Mouse (Mus musculus) CH12F3 (cell line): ENCODE measurements around the gene Cfb.

Experiments
- in situ Hi-C: fragments of 300-500 bp; cut with MboI; formaldehyde crosslinking; loops from 2 replicates; pipeline ENCODE4 v1.14.3; 2020; ENCODE audit warnings: low sequenced_read_pairs

Cfb gene

GRCm38 (mm10) chr17:34885615-34886014, 23.3 kb upstream of the Cfb start:
- in situ Hi-C loops: no loop called here

GRCm38 (mm10) chr17:34884704-34885103, 22.4 kb upstream of the Cfb start:
- in situ Hi-C loops: no loop called here

DNA sequence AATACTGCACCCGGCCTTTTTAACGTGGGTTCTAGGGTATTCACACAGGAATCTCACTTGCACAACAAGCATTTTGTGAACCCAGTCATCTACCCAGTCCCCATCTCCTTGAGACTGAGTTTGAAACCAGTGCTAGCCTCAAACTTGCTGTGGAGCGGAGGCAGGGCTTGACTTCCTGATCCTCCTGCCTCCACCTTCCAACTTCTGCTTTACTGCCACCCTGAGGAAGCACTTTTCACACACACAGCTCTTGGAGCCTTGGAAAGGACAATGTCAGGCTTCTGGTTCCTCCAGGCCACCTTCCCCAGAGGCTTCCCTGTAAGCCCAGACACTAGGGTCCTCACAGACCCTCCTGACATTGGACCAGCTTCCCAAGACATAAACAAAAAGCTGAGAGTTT, 21.0 kb upstream of the Cfb start:
- in situ Hi-C loops: no loop called here

DNA sequence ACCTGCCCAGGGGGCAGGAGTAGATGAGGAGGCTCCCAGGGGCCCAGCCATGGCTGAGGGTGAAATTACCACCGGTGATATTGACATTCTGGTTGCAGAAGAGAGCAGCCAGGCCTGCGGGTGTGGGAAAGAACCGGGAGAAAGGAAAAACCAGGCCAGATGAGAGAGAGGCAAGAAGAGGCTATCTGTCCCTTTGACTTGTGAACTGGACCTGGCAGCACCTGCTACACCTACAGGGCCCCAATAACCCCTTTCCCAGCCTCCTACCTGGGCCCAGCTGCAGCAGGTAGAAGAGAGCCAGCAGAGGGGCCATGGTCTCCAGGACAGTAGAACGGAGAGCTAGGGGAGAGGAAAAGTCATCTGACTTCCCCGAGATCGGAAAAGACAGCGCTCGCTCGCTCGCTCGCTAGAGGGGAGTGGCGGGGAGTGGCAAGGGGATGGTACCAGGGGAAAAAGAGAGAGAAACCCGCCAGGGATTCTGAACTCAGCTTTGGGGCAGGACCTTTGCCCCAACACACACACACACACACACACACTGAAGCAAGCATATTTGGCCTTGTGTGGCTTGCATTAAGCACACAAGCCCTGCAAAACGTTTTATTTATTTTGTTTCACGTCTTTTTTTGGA, 19.5 kb upstream of the Cfb start, which contains the start of gene Gm20547:
TSS of gene Gm20547 (minus strand) at position 360 of the 628 bp plus-strand sequence.
- in situ Hi-C loops: no loop called here

DNA sequence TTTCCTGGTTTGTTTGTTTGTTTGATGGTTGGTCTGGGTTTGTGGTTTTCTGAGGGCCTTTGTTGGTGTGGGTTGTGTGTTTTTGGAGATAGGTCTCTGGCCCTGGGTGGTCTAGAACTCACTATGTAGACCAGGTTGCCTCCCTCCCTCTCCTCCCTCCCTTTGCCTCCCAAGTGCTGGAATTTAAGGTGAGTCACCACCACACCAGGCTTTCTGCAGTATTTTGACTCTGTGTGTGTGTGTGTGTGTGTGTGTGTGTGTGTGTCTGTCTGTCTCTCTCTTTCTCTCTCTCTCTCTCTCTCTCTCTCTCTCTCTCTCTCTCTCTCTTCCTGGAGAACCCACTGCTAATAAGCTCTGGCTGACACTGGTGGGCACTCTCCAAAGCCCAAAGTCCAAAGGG, 18.8 kb upstream of the Cfb start:
- in situ Hi-C loops: no loop called here

DNA sequence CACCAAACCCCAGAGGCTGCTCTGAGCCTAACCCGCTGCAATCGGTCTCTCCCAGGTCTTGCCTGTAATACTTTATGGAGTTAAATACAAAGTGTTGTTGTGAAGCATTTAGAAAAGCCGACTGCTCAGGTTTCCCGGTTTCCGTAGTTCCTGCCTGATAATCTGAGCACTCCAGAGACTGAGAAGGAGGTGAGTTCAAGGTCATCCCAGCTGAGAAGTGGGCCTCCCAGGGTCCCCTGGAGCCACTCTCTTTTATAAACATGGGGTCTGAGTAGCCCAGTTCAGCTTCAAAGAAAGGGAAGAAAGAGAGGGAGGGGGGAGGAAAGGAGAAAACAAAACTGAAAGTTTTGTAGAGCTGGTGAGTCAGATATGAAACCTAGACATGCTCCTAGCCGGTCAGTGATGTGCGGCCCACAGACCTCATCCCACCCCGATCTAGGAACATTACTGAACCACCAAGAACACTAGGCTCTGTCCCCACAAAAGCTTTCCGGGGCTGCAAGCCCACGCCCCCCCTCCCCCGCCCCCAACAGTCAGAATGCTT, 17.1 kb upstream of the Cfb start, which contains the start of gene Zbtb12:
TSS of gene Zbtb12 (plus strand) at position 148 of the 544 bp plus-strand sequence.
- in situ Hi-C loops: no loop called here

DNA sequence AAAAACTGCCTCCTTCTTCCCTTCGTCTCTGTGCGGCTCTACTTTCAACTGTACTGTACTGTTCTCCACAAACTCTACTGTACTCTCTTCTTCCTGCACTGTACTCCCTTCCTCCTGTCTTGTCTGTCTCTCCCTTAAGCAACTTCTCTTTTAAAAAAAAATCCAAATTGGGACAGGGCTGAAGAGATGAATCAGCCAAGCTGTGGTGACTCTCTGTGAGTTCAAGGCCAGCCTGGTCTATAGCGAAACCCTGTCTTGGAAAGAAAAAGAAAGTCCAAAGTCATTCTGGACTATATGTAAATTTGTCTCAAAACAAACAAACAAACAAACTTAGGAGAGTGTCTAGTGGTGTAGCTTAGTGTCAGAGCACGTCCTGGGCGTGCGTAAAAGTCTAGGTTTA, 12.0 kb upstream of the Cfb start:
- in situ Hi-C loops: no loop called here

- in situ Hi-C loops: no loop called here
These were observed 3.7 kb upstream of the Cfb start for GRCm38 (mm10) chr17:34865981-34866380.

GRCm38 (mm10) chr17:34861704-34862415, 458 bp downstream of the Cfb start:
- in situ Hi-C loops: no loop called here

DNA sequence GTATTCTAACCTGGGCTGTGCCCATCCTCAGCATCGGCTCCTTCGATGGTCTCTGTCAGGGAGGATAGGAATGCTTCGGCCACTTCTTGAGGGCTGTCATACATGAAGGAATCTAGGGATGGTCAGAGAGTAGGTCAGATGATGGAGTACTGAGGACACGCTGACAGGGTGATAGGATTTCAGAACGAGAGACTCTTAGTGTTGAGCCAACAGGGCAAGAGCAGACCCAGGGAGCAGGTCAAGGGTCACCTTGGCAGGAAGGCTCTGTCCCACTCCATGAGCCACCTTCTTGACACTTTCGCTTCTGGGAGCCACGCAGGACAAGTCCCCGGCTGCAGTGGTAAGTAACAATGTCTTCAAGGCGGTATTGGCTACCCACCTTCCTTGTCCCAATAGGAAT, 1.8 kb downstream of the Cfb start:
- in situ Hi-C loops: no loop called here

GRCm38 (mm10) chr17:34858670-34859069, 3.6 kb downstream of the Cfb start:
- in situ Hi-C loops: loop anchor here (5.0 kb wide), 1 partner anchor 89 kb away; no protein-coding TSS in a partner anchor

DNA sequence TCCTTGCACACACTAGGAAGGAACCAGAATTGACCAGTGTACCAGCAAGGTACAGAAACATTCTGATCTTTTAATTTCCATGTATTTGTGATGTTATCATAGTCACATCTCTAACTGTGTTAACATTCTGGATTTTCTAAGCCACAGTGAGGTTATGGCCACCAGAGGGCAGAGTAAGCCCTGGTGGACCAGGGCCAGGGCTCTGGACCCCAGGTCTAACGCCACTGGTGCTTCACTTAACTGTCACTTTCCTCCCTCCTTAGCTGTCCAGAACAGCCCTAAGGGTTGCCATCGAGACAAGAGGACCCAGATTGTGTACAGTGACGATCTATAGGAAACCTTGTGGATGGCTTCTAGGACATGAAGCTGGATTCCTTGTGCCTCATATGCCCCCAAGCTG, 6.5 kb downstream of the Cfb start:
- in situ Hi-C loops: loop anchor here (5.0 kb wide), 1 partner anchor 91 kb away; no protein-coding TSS in a partner anchor

DNA sequence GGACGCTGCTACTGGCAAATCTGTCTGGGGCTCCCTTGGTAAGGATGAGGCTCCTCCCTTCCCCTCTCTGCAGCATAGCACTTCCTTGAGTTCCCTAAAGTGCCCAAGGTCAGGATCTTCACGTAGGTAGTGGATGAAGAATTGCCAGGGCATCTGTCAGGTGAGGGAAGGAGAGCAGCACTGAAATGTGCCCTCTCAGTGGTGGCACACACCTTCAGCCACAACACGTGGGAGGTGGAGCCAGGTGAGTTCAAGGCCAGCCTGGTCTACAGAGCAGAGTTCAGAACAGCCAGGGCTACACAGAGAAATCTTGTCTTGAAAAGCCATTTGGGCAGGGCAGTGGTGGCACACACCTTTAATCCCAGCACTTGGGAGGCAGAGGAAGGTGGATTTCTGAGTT, 7.6 kb downstream of the Cfb start:
- in situ Hi-C loops: loop anchor here (5.0 kb wide), 1 partner anchor 93 kb away; no protein-coding TSS in a partner anchor

GRCm38 (mm10) chr17:34853511-34853910, 8.8 kb downstream of the Cfb start:
- in situ Hi-C loops: no loop called here

DNA sequence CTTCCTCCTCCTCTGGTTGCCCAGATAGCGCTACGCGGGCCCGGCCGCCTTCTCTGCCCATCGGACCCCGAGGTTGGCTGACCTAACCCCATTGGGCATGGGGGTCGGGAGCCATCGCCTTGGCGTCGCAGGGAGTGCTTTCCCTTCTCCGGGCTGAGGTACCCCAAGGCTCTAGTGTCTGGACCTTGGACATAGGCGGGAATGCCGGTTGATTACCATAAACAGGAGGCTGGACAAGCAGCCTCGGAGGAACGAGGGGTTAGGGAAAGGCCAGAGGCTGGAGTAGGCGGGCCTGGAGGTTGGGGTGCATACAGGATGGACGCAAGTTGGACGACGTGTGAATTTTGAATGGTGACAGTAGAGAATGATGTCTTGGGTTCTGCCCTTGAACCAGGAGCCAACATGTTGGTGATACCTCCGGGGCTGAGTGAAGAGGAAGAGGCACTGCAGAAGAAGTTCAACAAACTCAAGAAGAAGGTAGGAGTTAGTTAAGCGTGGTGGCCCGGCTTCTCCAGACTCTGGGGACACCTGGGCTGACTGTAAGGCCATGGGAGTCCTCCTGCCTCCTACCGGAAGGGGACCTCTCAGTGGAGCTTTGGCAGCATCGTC, 11.7 kb downstream of the Cfb start:
- in situ Hi-C loops: no loop called here

DNA sequence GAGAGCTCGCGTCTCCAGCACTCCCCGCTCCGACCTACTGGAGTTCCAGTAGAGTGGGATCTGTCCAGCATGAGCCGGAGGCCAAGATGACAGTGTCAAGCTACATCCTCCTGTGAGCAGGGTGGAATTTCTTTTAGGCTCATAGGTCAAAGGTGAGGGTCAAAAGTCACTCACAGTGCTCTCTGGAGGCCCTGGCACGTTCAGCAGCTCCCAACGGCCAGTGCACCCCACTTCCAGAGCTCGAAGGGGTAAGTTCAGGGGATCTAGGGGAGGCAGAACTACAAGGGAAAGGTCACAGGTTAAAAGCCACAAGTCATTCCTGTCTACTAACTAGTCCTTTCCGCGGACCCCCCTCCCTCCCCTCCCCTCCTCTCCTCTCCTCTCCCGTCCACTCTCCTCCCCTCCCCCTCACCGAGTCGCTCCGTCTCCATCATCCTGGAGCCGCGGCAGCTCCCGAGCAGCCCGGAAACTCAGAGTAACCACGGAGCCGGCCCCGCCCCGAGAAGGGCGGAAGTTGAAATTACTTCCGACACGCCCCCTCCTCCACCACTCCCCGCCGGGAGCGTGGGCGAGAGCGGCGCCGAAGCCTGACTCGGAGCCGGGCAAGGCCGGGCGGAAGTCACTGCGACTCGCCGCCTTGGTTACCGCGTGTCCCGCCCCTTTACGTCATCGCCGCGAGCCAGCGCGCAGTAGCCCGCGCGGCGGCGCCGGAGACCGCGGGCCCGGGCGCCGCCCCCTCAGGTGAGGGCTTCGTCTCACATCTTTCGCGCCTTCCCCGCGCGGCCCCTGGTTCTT, 12.4 kb downstream of the Cfb start, which contains the start of the genes Skiv2l and Nelfe:
TSS of gene Skiv2l (minus strand) at position 489 of the 795 bp plus-strand sequence.
TSS of gene Nelfe (plus strand) at position 670 of the 795 bp plus-strand sequence.
- in situ Hi-C loops: no loop called here

- in situ Hi-C loops: no loop called here
These were observed 14.7 kb downstream of the Cfb start for GRCm38 (mm10) chr17:34847615-34848014.

GRCm38 (mm10) chr17:34847192-34847591, 15.1 kb downstream of the Cfb start:
- in situ Hi-C loops: no loop called here

DNA sequence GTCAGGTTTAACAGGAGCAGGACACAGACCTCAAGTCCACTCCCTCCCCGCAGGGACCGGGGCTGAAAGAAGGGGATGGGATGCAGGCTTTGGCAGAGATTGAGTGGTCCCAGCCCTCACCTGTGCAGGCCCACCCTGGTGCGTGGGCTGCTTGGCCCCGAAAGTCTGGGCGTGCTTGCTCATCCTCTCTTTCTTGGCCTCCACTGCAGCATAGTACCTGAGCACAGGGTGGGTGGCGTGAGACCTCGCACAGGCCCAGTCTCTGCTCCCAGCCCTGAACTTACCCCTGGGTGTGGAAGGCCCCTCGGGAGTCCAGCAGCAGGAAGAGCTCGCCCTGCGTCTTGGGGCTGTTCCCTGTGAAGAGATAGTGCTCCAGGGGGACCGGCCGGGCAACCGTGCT, 17.4 kb downstream of the Cfb start:
- in situ Hi-C loops: no loop called here

- in situ Hi-C loops: no loop called here
These were observed 21.5 kb downstream of the Cfb start for GRCm38 (mm10) chr17:34840736-34841307.
